Mouse (Mus musculus) intestine, embryonic 16.5 days (tissue): ENCODE results near the gene Stk31. TPM values are rescaled to one million over a fixed set of nuclear protein-coding genes. Genes with fewer than 3 reads are reported as not detected.
A peak's percentile ranks its signal among the peaks of the same experiment; 100 is the strongest.
"Not testable (repeated sequence)": the region's sequence is repeated elsewhere in the genome, so short reads cannot be mapped to it uniquely, and the experiment has no call there.

ENCODE experiments used
- ATAC-seq: fragments of 200-750 bp; cut with Nextera tagmentation; 2 replicates; pipeline ENCODE4 v1.8.0; 2017; ENCODE audit warnings: moderate TSS enrichment, moderate library complexity
- H3K27ac ChIP-seq: fragments of 300-500 bp; sonication (generic); 2 replicates; pipeline ENCODE4 v1.5.1; 2014; ENCODE audit warnings: mild to moderate bottlenecking, low read length
- H3K27me3 ChIP-seq: fragments of 300-500 bp; sonication (generic); replicated peaks from 2 replicates; pipeline ENCODE4 v1.6.1; 2014; ENCODE audit warnings: low read length, control low read depth, mixed read lengths; ENCODE audit not compliant: control insufficient read depth, insufficient read depth
- H3K36me3 ChIP-seq: fragments of 300-500 bp; sonication (generic); 2 replicates; pipeline ENCODE4 v1.6.1; 2014; ENCODE audit warnings: low read length, control low read depth; ENCODE audit not compliant: control insufficient read depth, insufficient read depth
- H3K4me1 ChIP-seq: fragments of 300-500 bp; sonication (generic); 2 replicates; pipeline ENCODE4 v1.6.1; 2014; ENCODE audit warnings: low read length, control low read depth, mixed read lengths; ENCODE audit not compliant: control insufficient read depth, insufficient read depth
- H3K4me2 ChIP-seq: fragments of 300-500 bp; sonication (generic); 2 replicates; pipeline ENCODE4 v1.6.1; 2014; ENCODE audit warnings: low read depth, low read length, control low read depth
- H3K4me3 ChIP-seq: fragments of 300-500 bp; sonication (generic); 2 replicates; pipeline ENCODE4 v1.5.1; 2014; ENCODE audit warnings: mild to moderate bottlenecking, low read length
- H3K9ac ChIP-seq: fragments of 300-500 bp; sonication (generic); 2 replicates; pipeline ENCODE4 v1.6.1; 2014; ENCODE audit warnings: low read depth, low read length
- H3K9me3 ChIP-seq: fragments of 300-500 bp; sonication (generic); 2 replicates; pipeline ENCODE4 v1.6.1; 2016; ENCODE audit warnings: low read length, control low read depth; ENCODE audit not compliant: control insufficient read depth
- WGBS: fragments of 180-500 bp; shearing (Covaris S2); extraction: QIAGEN DNeasy Blood & Tissue Kit; methylation state at CpG from one replicate; pipeline ENCODE4 v1.1.7; 2014; 5-methylcytosine and 5-hydroxymethylcytosine counted together
- polyA plus RNA-seq: library from polyadenylated mRNA; unstranded; fragments of >200 nt; fragmentation: Nextera tagmentation; extraction: Ambion mirVana; gene quantifications from 2 replicates; pipeline ENCODE4 v1.2.1, GENCODE M21; 2015

Stk31 gene
- polyA plus RNA-seq, 1 experiment from 2014 or later, result not detected

DNA sequence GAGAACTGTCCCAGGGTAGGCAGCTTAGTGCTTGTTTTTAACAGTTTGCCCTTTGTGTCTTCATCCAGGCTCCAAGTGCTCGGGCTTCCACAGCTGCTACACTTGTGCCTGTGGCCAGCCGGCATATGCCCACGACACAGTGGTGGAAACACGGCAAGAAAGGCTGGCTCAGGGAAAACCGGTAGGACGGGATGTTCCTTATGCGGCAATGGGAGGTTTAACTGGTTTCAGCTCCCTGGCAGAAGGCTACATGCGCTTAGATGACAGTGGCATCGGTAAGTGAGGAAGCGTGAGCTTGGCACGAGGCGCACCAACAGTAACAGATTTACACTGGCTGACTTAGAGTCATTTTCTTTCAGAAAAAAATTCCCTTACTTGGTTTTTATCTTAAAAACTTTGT lies 17.1 kb upstream of the Stk31 start:
- Histone ChIP-seq H3K9me3 (no peaks in the 10 kb centered on the region), H3K27ac (no peak overlapping the region), H3K4me1 (no peaks in the 10 kb centered on the region), H3K9ac (no peak overlapping the region), H3K4me2 (no peak overlapping the region), H3K4me3 (no peak overlapping the region), H3K36me3 (no peaks in the 10 kb centered on the region), H3K27me3 (no peaks in the 10 kb centered on the region)
- WGBS, result 62% methylated on average over 12 of the region's 12 CpGs
- ATAC-seq, result no peak

DNA sequence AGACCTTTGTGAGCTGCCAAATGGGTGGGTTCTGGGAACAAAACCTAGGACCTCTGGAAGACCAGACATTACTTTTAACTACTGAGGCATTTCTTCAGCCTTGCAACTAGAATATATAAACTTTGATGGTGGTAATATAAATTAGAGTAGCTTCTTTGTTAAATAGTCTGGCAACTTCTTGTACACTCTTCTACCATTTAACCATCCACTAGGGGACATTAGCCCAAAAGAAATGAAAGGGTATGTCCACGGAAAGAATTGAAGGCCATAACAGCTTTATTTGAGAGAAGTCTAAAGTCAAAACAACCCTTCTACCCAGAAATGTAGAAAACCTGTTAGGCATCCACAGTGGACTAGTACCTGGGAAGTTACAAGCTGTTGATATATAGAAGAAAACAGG lies 1.1 kb upstream of the Stk31 start:
- no peaks in the 10 kb centered on the region for H3K36me3 ChIP-seq
- 79% methylated on average over 1 of the region's 1 CpGs for WGBS
- no peaks in the 10 kb centered on the region for H3K27me3 ChIP-seq
- no peak overlapping the region for H3K4me3 ChIP-seq
- H3K4me1 ChIP-seq, result no peaks in the 10 kb centered on the region
- H3K4me2 ChIP-seq, result no peak overlapping the region
- H3K27ac ChIP-seq, result no peak overlapping the region
- H3K9me3 ChIP-seq, result no peaks in the 10 kb centered on the region
- ATAC-seq, result no peak
- H3K9ac ChIP-seq, result no peak overlapping the region

DNA sequence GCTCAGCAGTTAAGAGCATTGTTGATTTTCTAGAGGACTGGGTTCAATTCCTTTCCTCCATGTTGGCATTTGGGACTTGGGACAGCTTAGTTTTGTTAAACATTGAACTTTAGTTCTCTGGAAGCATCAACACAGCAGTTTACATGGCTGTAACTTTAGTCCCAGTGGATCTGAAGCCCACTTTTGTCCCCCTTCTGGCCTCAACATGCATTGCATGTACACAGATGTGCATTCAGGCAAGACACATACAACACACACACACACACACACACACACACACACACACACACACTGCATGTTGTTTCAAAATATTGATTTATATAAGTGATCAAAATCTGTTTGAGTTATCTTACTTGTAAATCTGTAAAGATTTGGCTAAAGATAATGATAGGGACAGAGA lies 2.1 kb downstream of the Stk31 start:
- Histone ChIP-seq H3K9me3 (no peaks in the 10 kb centered on the region), H3K27ac (no peak overlapping the region), H3K27me3 (no peaks in the 10 kb centered on the region), H3K36me3 (no peaks in the 10 kb centered on the region), H3K9ac (no peak overlapping the region), H3K4me2 (no peak overlapping the region), H3K4me1 (no peaks in the 10 kb centered on the region), H3K4me3 (no peak overlapping the region)
- no peak for ATAC-seq

DNA sequence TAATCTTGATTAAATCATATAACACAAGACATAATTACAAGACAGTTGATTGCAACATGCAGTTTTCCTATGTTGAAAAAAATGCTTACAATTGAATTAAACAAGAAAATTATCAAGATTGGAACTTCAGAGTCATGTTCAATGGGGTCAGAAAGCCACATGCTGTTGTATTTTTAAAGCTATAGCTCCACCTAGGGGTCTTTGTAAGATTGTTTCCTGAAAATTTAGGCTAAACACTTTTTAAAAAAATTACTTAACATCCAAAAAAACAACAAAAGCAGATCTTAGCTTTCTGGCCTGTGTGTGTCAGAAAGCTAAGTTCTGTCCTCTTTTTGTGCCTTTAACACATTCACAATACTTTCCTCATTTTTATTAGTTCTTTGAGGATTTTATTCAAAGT lies 3.0 kb downstream of the Stk31 start:
- H3K4me2 ChIP-seq, result no peak overlapping the region
- H3K4me3 ChIP-seq, result no peak overlapping the region
- no peaks in the 10 kb centered on the region for H3K27me3 ChIP-seq
- no peak overlapping the region for H3K9ac ChIP-seq
- no peak overlapping the region for H3K27ac ChIP-seq
- H3K9me3 ChIP-seq, result no peaks in the 10 kb centered on the region
- no peak for ATAC-seq
- no peaks in the 10 kb centered on the region for H3K36me3 ChIP-seq
- no peaks in the 10 kb centered on the region for H3K4me1 ChIP-seq

DNA sequence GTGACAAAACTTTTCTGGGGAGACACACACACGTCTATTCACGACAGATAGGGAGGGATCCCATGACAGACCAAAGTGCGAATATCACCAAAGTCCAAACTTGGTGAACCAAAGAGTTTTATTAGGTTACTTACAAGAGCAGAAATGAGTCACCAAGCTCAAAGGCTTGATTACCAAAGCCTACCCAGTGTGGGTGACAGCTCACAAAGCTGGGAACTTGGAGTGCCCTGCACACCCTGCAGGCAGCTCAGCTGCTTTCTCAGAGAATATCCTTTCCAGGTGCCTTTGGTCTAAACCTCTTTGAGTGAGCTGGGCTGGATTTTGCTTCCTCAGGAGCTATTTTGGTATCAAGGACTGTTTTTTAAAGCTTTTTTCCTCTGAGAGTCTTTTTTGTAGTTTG lies 15.4 kb downstream of the Stk31 start:
- Histone ChIP-seq H3K4me2 (no peak overlapping the region), H3K4me3 (no peak overlapping the region), H3K27me3 (no peaks in the 10 kb centered on the region), H3K27ac (0 out of 2 replicates have a peak overlapping the region, but pooled peaks have one; percentile 1), H3K36me3 (no peaks in the 10 kb centered on the region), H3K9me3 (no peaks in the 10 kb centered on the region), H3K9ac (no peak overlapping the region), H3K4me1 (no peaks in the 10 kb centered on the region)
- 57% methylated on average over 3 of the region's 3 CpGs for WGBS
- peak; percentile 74 for ATAC-seq

DNA sequence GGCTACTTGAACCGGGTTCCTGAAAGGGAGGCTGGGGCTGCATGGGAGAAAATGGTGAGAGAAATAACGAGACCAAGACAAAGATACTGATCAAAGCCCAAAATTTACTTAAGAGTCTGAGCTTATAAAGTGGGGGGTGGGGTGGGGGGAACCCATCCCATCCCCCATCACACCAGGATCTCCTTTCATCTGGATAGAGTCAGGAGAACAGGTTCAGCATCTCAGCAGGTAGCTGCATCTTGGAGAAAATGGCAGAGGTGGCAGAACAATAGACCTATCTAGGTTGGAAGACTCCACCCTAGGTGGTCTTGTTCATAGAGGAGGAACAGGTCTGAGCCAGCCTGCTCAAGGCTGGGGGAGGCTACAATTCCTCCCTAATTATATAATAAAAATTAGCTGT lies 17.6 kb downstream of the Stk31 start:
- H3K4me1 ChIP-seq, result not testable (repeated sequence)

DNA sequence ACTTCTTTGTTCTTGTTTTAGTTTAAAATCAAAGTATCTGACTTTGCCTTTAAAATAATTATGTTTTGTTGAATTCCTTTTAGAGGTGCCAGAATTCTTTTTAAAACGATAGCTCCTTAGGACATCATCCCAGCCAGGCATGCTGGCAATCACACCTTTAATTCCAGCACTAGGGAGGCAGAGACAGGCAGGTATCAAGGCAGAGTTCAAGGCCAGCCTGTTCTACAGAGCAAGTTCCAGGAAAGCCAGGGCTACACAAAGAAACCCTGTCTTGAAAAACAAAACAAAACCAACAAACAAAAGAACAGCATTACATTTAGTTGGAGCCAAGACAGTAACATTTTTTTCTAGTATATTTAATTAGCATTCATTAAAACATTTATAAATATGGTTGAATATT lies 20.6 kb downstream of the Stk31 start:
- no peak for ATAC-seq
- H3K4me1 ChIP-seq, result no peaks in the 10 kb centered on the region
- no peak overlapping the region for H3K9ac ChIP-seq
- H3K36me3 ChIP-seq, result no peaks in the 10 kb centered on the region
- H3K9me3 ChIP-seq, result no peaks in the 10 kb centered on the region
- no peaks in the 10 kb centered on the region for H3K27me3 ChIP-seq
- no peak overlapping the region for H3K27ac ChIP-seq
- H3K4me2 ChIP-seq, result no peak overlapping the region
- WGBS, result 72% methylated on average over 1 of the region's 1 CpGs
- H3K4me3 ChIP-seq, result no peak overlapping the region

More for the DNA sequence above, 17.6 kb downstream of the Stk31 start:
- not testable (repeated sequence) for ATAC-seq, H3K9me3 ChIP-seq, H3K36me3 ChIP-seq, H3K4me2 ChIP-seq, H3K27ac ChIP-seq, H3K4me3 ChIP-seq, H3K27me3 ChIP-seq, H3K9ac ChIP-seq
- 62% methylated on average over 2 of the region's 2 CpGs for WGBS

DNA sequence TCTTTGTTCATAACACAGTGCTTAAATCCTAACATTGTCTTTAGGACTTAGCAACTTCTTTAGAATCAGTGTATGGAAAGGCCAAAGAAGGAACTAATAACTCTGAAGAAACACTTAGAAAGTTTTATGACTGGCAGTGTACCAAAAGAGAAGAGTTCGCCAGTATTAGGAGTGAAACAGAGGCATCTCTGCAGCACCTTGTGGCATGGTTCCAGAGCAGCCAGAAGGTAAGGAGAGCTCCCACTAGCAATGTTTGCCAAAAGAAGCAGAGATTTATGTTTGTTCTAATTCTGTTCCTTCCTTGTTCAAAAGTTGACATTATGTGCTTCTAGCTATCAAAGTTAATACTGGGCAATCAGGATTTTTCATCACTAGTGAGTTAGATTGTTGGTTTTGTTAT lies 41.9 kb downstream of the Stk31 start:
- no peaks in the 10 kb centered on the region for H3K27me3 ChIP-seq
- no peak overlapping the region for H3K4me2 ChIP-seq
- H3K4me3 ChIP-seq, result no peak overlapping the region
- H3K9ac ChIP-seq, result no peak overlapping the region
- 59% methylated on average over 1 of the region's 1 CpGs for WGBS
- no peak overlapping the region for H3K27ac ChIP-seq
- H3K36me3 ChIP-seq, result no peaks in the 10 kb centered on the region
- ATAC-seq, result no peak
- H3K9me3 ChIP-seq, result no peaks in the 10 kb centered on the region
- H3K4me1 ChIP-seq, result no peaks in the 10 kb centered on the region

DNA sequence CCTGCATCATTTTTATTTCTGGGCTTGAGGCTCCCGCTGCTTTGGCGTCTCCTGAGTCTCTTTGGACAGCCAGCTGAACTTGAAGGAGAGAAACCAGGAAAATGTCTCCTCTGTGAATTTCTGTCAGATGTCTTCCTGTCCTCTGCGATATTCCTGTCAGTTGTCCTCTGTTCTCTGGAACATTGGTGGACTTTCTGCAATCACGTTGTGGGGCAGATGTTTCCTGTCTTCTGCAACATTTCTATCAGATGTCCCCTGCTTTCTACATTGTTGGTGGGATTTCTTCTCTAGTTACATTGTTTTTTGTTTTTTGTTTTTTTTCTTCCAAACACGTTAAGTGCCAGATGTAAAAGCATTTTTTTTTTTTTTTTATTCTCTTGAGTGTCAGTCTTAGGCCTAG lies 62.7 kb downstream of the Stk31 start:
- no peak for ATAC-seq
- H3K9ac ChIP-seq, result no peak overlapping the region
- H3K4me2 ChIP-seq, result no peak overlapping the region
- no peak overlapping the region for H3K27ac ChIP-seq
- H3K36me3 ChIP-seq, result no peaks in the 10 kb centered on the region
- WGBS, result 73% methylated on average over 5 of the region's 5 CpGs
- no peaks in the 10 kb centered on the region for H3K9me3 ChIP-seq
- H3K4me3 ChIP-seq, result no peak overlapping the region
- no peaks in the 10 kb centered on the region for H3K27me3 ChIP-seq
- H3K4me1 ChIP-seq, result no peaks in the 10 kb centered on the region

DNA sequence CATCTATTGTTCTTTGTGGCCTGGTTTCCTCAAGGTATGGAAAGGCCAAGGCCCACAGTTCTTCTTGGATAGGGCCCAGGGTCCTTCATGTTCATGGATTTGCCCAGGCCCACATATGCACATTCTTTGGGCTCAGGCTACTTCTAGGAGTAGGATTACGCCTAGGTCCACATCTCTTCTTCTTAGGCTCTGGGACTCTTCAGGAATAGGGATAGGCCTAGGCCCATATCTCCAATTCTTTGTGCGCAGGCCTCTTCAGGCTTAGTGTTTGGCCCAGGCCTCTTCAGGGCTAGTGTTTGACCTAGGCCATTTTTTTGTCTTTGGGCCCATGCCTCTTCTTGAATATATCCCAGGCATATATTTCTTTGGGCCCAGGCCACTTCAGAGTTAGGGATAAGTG lies 87.8 kb downstream of the Stk31 start:
- Histone ChIP-seq H3K27ac (no peak overlapping the region), H3K27me3 (no peaks in the 10 kb centered on the region), H3K4me3 (no peak overlapping the region), H3K9ac (no peak overlapping the region), H3K36me3 (no peaks in the 10 kb centered on the region), H3K4me2 (no peak overlapping the region), H3K9me3 (peaks cover 7% of the 10 kb centered on the region; the same call in 1 of the 2 replicates), H3K4me1 (no peaks in the 10 kb centered on the region)
- no peak for ATAC-seq
- 100% methylated on average over 2 of the region's 2 CpGs for WGBS
